Mouse (Mus musculus) regulatory T cell (primary cell): ENCODE results near the gene Itih4.

Experiments used
- in situ Hi-C: fragments of 300-600 bp; cut with MboI, MseI; formaldehyde crosslinking; loops from one replicate; pipeline ENCODE4 v1.15.1; 2025; ENCODE audit warnings: high pct_unique_total_duplicates

The Itih4 gene

GRCm38 (mm10) chr14:30879794-30880193, 6.5 kb upstream of the Itih4 start:
- in situ Hi-C loops = no loop called here

GRCm38 (mm10) chr14:30880251-30880650, 6.0 kb upstream of the Itih4 start:
- in situ Hi-C loops = no loop called here

DNA sequence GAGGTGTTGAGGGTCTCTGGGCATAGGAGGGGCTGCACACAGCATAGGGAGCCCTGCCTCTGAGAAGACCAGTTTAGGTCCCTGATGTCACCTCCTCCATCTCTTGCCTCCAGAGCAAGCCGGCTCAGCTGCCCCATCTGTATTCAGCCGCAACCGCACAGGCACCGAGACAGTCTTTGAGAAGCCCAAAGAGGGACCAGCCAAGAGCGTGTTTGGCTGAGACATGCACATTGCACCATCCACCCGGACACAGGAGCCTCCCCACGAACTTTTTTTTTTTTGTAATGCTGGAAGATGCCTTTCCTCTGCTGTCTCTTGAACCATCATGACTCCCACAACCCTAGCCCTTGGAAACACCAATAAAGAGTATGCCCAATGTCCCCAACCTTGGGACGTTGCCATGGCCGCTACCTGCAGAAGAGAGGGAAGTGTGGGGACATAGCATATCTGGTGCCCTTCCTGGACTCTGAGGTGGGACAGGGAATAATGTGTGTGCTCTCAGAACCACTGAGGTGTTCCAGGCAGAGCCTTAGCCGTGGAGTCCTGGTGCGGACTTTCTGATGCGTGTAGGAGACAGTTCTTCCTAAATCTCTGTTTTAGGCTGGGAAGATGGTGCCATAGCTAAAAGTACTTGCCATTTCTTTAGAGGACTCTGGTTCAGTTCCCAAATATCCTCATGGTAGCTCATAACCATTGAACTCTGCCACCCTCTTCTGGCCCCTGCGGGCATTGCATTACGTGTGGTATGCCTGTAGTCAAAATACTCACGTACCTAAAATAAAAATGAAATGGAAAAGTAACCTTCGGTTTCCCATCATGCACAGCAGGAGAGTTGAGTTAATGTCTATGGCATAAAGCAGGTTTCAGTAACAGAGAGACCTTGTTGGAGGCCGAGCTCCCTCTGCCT, 5.2 kb upstream of the Itih4 start:
- in situ Hi-C loops = no loop called here

DNA sequence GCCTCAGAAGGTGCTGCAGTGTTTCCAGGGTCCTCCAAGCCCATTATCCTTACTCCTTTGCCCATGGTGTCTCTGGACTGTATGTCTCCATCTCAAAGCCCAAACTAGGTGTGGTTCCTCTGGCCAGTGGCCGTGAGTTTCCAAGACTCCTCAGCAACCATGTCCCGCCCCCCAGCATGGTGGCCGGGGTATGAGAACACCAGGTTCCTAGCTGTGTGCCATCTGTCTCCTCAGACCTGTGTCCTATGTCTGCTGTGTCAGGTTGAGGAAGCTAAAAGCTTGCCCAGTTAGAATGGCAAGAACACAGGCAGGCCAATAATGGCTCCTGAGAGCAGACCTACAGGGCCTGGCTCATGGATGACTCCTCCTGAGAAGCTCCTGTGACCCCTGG, 4.6 kb upstream of the Itih4 start:
- in situ Hi-C loops = no loop called here

GRCm38 (mm10) chr14:30885298-30885697, 978 bp upstream of the Itih4 start:
- in situ Hi-C loops = no loop called here

DNA sequence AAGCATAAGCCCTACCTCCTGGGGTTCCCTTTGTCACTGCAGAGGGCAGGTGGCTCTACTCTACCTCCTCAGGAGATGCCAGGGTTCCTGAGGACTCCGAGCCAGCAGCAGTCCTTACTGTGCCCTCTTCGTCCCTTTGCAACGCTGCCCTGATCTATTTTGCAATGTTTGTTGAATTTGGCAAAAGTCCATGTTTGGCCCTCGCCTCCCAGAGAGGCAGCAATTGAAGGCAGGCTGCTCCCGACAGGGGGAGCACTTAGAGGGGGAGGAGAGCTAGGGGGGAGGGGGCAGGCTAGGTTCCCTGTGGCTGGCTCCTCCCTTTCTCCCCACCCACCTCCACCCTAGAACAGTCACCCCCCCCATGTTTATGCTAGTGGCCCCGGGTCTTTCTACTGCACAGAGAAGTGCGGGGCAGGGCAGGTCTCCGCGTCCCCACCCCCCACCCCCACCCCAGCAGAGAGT, 2.0 kb downstream of the Itih4 start:
- in situ Hi-C loops = no loop called here

- in situ Hi-C loops = loop anchor here (10.0 kb wide), 1 partner anchor 1075 kb away; no protein-coding TSS in a partner anchor
Observed at GRCm38 (mm10) chr14:30899972-30900371, 13.7 kb downstream of the Itih4 start.

DNA sequence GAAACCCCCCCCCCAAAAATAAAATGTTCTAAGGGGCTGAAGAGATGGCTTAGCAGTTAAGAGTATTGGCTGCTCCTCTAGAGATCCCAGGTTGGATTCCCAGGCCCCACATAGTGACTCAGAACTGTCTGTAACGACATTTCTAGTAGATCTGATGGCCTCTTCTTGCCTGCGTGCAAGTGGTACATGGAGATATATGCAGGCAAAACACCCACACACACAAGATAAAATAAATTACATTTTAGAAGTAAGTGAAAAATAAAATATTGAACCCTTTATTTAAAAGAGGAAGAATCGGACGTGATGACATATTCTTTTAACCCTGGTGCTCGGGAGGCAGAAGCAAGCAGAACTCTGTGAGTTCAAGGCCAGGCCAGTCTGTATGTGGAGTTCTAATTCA, 16.4 kb downstream of the Itih4 start:
- in situ Hi-C loops = loop anchor here (10.0 kb wide), 1 partner anchor 1072 kb away; no protein-coding TSS in a partner anchor

DNA sequence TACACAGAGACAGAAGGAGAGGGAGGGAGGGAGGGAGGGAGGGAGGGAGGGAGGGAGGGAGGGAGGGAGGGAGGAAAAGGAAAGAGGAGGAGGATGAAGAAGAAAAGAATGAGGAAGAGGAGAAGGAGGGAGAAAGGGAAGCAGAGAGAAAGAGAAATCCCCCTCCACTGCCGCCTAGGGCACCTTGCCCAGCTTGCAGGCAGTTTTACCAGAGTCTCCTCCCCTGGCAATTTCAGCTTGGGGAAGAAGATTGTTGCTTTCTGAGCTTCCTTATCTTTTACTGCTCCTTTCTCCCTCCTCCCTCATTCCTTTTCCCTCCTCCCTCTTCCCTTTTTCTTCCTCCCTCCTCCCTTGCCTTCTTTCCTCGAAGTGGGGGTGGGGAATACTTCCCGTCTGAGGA, 16.8 kb downstream of the Itih4 start:
- in situ Hi-C loops = loop anchor here (10.0 kb wide), 1 partner anchor 1072 kb away; no protein-coding TSS in a partner anchor

DNA sequence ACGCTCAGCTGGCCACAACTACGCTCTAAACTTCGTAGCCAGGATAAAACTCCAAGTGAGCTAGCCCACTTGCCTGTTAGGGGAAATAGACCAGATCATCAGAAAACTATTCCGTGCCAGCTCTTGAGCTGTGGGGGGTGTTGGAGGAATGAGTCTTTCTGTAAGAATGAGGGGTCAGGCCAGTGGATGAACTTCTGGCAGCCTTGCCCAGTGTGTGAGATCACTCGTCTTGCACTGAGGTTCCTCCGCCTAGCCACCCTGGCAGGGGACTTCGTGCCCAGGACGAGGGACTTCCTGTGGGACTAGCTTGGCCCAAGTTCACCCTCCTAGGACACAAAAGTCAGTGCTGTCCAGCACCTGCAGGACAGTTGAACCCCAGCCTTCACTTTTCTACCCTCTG, 18.0 kb downstream of the Itih4 start:
- in situ Hi-C loops = loop anchor here (10.0 kb wide), 1 partner anchor 1070 kb away; no protein-coding TSS in a partner anchor

DNA sequence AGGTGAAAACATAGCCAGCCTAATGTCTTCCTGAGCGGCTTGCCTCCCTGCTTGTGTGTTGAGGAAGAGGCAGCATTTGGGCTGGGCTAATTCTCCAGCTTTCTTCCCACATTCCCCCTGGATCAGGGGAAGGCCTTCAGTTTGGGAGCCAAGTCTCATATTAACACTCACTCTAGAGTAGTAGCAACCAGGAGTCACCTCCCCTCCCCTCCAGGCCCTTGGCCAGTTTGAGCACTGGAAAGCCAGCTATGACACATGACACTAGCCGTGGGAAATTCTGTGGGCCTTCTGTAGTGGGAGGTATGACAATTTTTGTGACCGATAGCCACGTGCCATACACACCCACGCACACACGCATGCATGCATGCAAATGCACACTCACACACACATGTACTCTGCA, 19.7 kb downstream of the Itih4 start:
- in situ Hi-C loops = loop anchor here (10.0 kb wide), 1 partner anchor 1069 kb away; no protein-coding TSS in a partner anchor

DNA sequence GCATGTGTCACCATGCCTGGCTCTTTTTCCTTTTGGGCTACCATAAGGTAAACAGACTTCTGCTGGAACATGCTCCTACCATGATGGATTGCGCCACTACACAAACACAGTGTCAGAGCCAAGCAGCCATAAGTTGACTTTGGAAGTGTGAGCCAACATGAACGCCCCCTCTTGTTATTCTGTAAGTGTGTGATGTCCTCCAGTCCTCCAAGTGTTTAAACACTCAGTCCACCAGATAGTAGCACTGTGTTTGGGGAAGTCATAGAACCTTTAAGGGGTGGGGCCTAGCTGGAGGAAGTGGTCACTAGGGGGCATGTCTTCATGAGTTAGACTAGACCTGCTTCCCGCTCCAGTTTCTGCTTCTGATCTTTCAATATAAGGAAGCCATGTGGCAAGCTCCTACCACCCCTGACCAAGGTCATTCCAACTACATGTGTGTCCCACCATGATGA, 21.6 kb downstream of the Itih4 start:
- in situ Hi-C loops = loop anchor here (10.0 kb wide), 1 partner anchor 1067 kb away; no protein-coding TSS in a partner anchor

DNA sequence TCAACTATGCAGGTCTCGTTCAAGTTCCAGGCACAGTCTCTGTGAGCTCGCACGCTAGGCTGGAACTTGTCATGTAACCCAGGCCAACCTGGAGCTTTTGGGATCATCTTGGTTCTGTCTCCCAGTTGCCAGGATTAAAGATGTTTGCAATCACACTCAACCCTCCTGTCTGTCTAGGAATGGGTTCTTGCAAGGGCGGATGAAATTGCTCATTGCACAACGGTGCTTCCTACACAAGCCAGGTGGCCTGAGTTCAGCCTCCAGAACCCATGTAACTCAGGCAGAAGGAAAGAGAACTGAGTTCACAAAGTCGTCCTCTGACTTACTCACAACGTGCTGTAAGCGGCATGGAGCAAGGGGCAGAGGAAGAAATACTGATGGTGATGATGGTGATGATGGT, 24.9 kb downstream of the Itih4 start:
- in situ Hi-C loops = no loop called here

GRCm38 (mm10) chr14:30912641-30913040, 26.4 kb downstream of the Itih4 start:
- in situ Hi-C loops = no loop called here

GRCm38 (mm10) chr14:30913404-30913803, 27.1 kb downstream of the Itih4 start:
- in situ Hi-C loops = no loop called here

DNA sequence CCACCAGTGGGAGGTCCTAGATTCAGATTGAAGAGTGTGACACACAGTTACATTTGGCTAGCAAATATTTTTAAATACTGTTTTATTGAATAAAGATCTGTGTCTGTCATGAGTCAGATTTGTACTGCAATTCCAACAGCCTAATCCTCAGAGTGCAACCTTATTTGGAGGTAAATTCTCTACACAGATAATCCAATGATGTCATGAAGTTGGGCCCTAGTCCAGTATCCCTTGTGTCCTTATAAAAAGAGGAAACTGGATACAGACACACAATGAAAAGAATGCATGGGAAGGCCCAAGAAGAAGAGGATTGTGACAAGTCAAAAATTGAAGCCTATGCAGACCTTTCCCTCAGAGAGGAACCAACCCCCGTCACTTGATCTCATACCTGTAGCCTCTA, 30.2 kb downstream of the Itih4 start:
- in situ Hi-C loops = loop anchor here (5.0 kb wide), 1 partner anchor 71 kb away; no protein-coding TSS in a partner anchor

DNA sequence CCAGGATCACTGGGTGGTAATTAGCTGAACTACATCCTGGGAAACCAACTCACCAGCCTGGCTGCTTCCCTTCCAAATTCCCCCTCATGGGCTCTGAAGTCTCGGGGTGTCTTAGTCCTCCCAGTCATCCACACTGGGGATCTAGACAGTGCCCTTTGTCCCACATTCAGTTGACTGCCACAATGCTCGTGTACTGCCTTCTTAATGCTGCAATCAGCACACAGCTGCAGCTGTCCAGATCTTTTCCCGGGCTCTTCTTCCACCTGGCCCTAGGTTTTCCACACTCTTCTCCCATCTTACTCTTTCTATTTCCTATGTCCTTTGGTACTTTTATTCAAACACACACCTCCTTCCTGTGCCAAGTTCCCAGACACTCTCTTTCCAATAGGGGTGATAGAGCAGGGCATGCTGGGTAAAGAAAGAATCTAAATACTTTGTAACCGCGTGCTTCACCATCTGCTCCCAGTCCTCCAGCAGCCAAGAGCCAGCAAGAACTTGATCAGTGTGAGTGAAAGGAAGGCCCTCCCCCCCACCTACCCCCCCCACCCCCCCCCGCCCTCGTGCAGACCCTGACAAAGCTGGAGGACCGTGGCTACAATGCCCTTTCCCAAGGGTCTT, 35.9 kb downstream of the Itih4 start:
- in situ Hi-C loops = no loop called here

- in situ Hi-C loops = no loop called here
Observed at GRCm38 (mm10) chr14:30923375-30924105, 37.3 kb downstream of the Itih4 start, which contains the start of gene Itih3. Itih3 (minus strand) TSS chr14:30923760.

- in situ Hi-C loops = no loop called here
Observed at GRCm38 (mm10) chr14:30925492-30925891, 39.2 kb downstream of the Itih4 start.

- in situ Hi-C loops = no loop called here
Observed at GRCm38 (mm10) chr14:30930386-30930785, 44.1 kb downstream of the Itih4 start.

- in situ Hi-C loops = no loop called here
Observed at GRCm38 (mm10) chr14:30933351-30933750, 47.1 kb downstream of the Itih4 start.

DNA sequence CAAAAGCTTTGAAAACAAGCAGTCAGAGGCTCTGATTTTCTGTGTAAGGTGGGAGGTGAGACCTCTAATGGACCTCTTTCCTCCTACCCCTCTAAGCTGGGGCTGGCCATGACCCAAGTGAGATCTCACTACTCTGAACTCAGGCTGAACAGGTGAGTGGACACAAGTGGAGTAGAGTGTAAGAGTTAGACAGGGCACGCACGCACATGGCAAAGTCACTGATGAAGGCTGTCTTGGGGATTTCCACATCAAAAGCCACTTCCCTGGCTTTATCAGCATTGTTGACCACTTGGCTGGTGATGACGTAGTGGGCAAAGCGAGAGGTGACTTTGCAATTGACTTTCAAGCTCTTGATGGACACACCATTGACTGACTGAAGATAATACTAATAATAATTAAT, 56.0 kb downstream of the Itih4 start:
- in situ Hi-C loops = no loop called here
